Mouse (Mus musculus) kidney, postnatal 0 days (tissue): Measurements from ENCODE around the gene Gprc5b. TPM values are rescaled to one million over a fixed set of nuclear protein-coding genes. Genes with fewer than 3 reads are reported as not detected.

Source experiments
- ATAC-seq: fragments of 200-750 bp; cut with Nextera tagmentation; replicated peaks from 2 replicates; pipeline ENCODE4 v1.8.0; 2017; ENCODE audit warnings: low read depth, moderate number of reproducible peaks, moderate TSS enrichment, moderate library complexity; ENCODE audit not compliant: low FRiP score
- DNase-seq: peaks from one replicate; pipeline ENCODE4 v3.0.0-alpha.2; 2016; ENCODE audit warnings: low spot score
- H3K27ac ChIP-seq: fragments of 300-500 bp; sonication (generic); 2 replicates; pipeline ENCODE4 v1.5.1; 2014; ENCODE audit warnings: mild to moderate bottlenecking
- H3K27me3 ChIP-seq: fragments of 300-500 bp; sonication (generic); 2 replicates; pipeline ENCODE4 v1.6.1; 2014; ENCODE audit warnings: low read length, mixed read lengths; ENCODE audit not compliant: insufficient read depth
- H3K36me3 ChIP-seq: fragments of 300-500 bp; sonication (generic); 2 replicates; pipeline ENCODE4 v1.6.1; 2014; ENCODE audit warnings: low read length, mixed read lengths; ENCODE audit not compliant: insufficient read depth
- H3K4me1 ChIP-seq: fragments of 300-500 bp; sonication (generic); replicated peaks from 2 replicates; pipeline ENCODE4 v1.6.1; 2014; ENCODE audit warnings: antibody characterized with exemption, low read length, mixed read lengths; ENCODE audit not compliant: insufficient read depth
- H3K4me2 ChIP-seq: fragments of 300-500 bp; sonication (generic); 2 replicates; pipeline ENCODE4 v1.6.1; 2014; ENCODE audit warnings: mild to moderate bottlenecking, low read length, moderate library complexity, mixed read lengths
- H3K4me3 ChIP-seq: fragments of 300-500 bp; sonication (generic); replicated peaks from 2 replicates; pipeline ENCODE4 v1.5.1; 2014; ENCODE audit warnings: low read depth, low read length
- H3K9ac ChIP-seq: fragments of 300-500 bp; sonication (generic); 2 replicates; pipeline ENCODE4 v1.6.1; 2014; ENCODE audit warnings: low read depth, low read length
- H3K9me3 ChIP-seq: fragments of 300-500 bp; sonication (generic); replicated peaks from 2 replicates; pipeline ENCODE4 v1.6.1; 2016; ENCODE audit warnings: low read length, inconsistent platforms, mixed read lengths
- CTCF ChIP-seq: IDR thresholded peaks from 2 replicates; pipeline ENCODE4 v1.5.1; 2016; ENCODE audit warnings: antibody characterized with exemption, low read depth, mild to moderate bottlenecking, moderate library complexity
- WGBS: fragments of 180-500 bp; shearing (Covaris S2); extraction: QIAGEN DNeasy Blood & Tissue Kit; methylation state at CpG from one replicate; pipeline ENCODE4 v1.1.7; 2014; 5-methylcytosine and 5-hydroxymethylcytosine counted together
- polyA plus RNA-seq: library from polyadenylated mRNA; unstranded; fragments of >200 nt; fragmentation: Nextera tagmentation; extraction: Ambion mirVana; gene quantifications from 2 replicates; pipeline ENCODE4 v1.2.1, GENCODE M21; 2015

Gprc5b gene
- polyA plus RNA-seq, 1 experiment from 2014 or later, result 4.5 TPM

DNA sequence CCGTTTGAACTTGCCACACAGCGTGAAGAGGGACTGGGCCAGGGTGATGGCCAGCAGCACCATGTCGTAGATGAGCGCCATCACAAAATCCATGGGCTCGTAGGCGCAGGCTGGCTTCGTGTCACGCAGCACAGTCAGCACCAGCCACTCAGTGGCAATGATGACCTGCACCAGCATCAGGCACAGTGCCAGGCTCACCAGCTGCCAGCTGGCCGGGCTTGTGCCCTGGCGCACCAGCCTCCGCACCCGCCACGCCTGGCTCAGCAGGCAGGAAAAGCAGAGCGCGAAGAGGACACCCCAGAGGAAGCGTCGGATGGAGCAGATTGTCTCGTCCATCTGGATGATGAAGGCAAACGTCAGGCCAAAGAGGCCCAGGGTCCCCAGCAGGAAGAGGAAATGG, 11.1 kb downstream of the Gprc5b start:
- Histone ChIP-seq H3K4me2 (no peak overlapping the region), H3K9ac (no peak overlapping the region), H3K4me3 (no peak overlapping the region), H3K36me3 (0 out of 2 replicates have a peak, but pooled peaks cover 6% of the 10 kb centered on the region), H3K4me1 (no peaks in the 10 kb centered on the region), H3K27me3 (no peaks in the 10 kb centered on the region), H3K27ac (no peak overlapping the region), H3K9me3 (no peaks in the 10 kb centered on the region)
- 81% methylated on average over 19 of the region's 19 CpGs for WGBS
- ATAC-seq, result no peak
- DNase-seq, result no peak
- no peak for TF ChIP-seq CTCF

DNA sequence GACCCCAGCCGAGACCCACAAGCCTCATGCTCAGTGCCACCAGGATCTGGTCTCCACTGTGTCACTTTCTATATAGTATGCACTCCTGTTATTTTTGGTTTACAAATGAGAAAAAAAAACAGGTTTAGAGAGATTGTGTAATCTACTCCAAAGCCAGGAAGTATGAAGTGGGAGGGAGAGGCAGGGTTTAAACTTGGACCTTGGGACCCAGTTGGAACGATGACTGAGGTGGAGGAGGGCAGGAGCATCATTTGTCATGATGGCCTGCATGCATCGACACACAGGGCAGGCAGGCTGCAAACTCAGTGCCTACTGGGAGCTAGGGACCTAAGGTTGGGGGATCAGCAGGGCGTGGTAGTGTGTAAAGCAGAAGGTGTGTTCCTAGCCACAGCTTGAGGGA, 12.4 kb downstream of the Gprc5b start:
- Histone ChIP-seq H3K27me3 (no peaks in the 10 kb centered on the region), H3K36me3 (0 out of 2 replicates have a peak, but pooled peaks cover 6% of the 10 kb centered on the region), H3K9me3 (no peaks in the 10 kb centered on the region), H3K4me3 (no peak overlapping the region), H3K4me1 (no peaks in the 10 kb centered on the region), H3K27ac (no peak overlapping the region), H3K4me2 (no peak overlapping the region), H3K9ac (no peak overlapping the region)
- TF ChIP-seq CTCF, result no peak
- WGBS, result 65% methylated on average over 4 of the region's 4 CpGs
- ATAC-seq (no peak), DNase-seq (no peak)

DNA sequence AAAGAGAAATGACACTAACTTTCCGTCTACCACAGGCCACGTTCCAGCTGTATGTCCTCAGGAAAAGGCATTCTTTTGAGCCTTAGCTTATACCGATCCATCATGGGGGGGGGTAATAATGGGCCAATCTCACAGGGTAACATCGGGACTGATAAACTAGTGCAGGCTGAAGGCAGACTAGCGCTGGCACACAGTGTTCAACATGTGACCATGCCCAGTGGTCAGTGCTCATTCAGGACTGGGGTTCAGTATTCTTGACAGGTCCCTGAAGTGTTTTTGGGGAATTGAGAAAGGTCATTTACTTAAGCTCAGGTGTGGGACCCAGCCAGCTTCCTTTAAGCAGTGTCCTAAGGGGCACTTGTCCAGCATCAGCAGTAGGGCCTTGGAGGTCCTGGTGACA, 13.2 kb downstream of the Gprc5b start:
- DNase-seq (no peak), ATAC-seq (no peak; the same call in 1 of the 2 replicates)
- Histone ChIP-seq H3K36me3 (0 out of 2 replicates have a peak, but pooled peaks cover 6% of the 10 kb centered on the region), H3K27ac (no peak overlapping the region), H3K9me3 (no peaks in the 10 kb centered on the region), H3K9ac (no peak overlapping the region), H3K4me3 (no peak overlapping the region), H3K27me3 (no peaks in the 10 kb centered on the region), H3K4me2 (no peak overlapping the region), H3K4me1 (no peaks in the 10 kb centered on the region)
- TF ChIP-seq CTCF, result no peak
- 84% methylated on average over 5 of the region's 5 CpGs for WGBS

DNA sequence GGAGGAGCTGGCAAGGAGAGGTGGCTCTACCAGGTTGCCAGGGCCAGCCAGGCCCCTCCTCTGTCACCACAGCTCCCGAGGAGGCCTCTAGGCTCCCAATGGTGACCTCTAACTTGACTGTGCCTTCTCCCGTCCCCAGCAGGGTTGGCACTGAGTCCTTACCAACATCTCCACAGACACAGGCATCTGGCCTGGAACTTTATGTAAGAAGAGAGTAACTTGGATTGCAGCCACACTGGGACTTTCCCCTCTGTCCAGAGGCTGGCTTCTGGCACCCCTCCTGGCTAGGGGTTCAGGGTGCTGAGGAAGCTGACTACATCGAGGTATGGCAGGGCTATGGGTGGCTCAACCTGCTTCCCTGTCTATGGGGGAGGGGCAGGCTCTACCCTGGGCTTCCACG, 13.7 kb downstream of the Gprc5b start:
- ATAC-seq, result no peak
- no peak overlapping the region for H3K4me3 ChIP-seq
- no peak overlapping the region for H3K9ac ChIP-seq
- no peak for TF ChIP-seq CTCF
- no peak for DNase-seq
- 76% methylated on average over 3 of the region's 4 CpGs for WGBS
- H3K4me2 ChIP-seq, result no peak overlapping the region
- H3K27me3 ChIP-seq, result no peaks in the 10 kb centered on the region
- 0 out of 2 replicates have a peak, but pooled peaks cover 6% of the 10 kb centered on the region for H3K36me3 ChIP-seq
- H3K9me3 ChIP-seq, result no peaks in the 10 kb centered on the region
- H3K4me1 ChIP-seq, result no peaks in the 10 kb centered on the region
- H3K27ac ChIP-seq, result no peak overlapping the region

DNA sequence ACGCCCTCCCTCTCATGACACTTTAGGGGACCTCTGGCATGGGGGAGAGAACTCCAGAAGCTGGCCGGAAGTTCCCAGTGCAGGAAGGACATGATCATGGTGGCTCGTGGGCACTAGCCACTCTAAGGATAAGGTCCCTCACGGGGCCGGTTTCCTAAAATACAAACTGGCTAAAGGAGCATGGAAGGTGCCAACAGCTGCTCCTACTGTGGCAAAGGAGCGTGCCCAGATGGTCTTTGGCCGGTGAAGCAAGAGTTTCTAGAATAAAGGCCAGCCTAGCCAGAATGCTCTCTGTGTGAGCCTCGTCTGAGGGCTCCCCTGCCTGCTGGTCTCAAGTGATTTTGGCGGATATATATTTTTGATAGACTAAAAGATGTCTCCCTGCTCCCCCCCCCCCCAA, 15.3 kb downstream of the Gprc5b start:
- H3K4me1 ChIP-seq, result no peaks in the 10 kb centered on the region
- H3K36me3 ChIP-seq, result 0 out of 2 replicates have a peak, but pooled peaks cover 6% of the 10 kb centered on the region
- TF ChIP-seq CTCF, result no peak
- H3K4me3 ChIP-seq, result no peak overlapping the region
- no peaks in the 10 kb centered on the region for H3K27me3 ChIP-seq
- no peak overlapping the region for H3K4me2 ChIP-seq
- ATAC-seq (no peak), DNase-seq (no peak)
- H3K9me3 ChIP-seq, result no peaks in the 10 kb centered on the region
- H3K9ac ChIP-seq, result no peak overlapping the region
- no peak overlapping the region for H3K27ac ChIP-seq
- WGBS, result 91% methylated on average over 9 of the region's 9 CpGs

DNA sequence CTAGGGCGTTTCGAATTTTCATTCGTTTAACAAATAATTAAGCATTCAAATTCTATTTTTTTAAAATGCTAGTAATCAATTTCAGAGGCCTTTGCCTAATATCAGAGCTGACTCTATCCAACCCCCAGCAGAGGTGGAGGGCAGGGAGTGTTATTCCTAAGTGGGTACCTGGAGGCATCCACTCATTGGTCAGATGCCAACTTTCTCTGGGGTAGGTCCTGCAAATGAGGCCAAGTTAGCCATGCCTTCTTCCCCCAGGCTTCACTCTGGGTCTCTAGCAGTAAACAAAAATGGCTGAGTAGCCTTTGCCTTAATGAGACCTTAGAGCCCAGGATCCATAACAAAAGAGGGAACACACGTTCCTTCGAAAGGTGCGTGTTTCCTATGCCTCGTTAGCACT, 15.9 kb downstream of the Gprc5b start:
- 88% methylated on average over 7 of the region's 7 CpGs for WGBS
- H3K27ac ChIP-seq, result no peak overlapping the region
- H3K36me3 ChIP-seq, result 0 out of 2 replicates have a peak, but pooled peaks cover 6% of the 10 kb centered on the region
- H3K4me2 ChIP-seq, result no peak overlapping the region
- H3K9ac ChIP-seq, result no peak overlapping the region
- H3K27me3 ChIP-seq, result no peaks in the 10 kb centered on the region
- no peak overlapping the region for H3K4me3 ChIP-seq
- ATAC-seq, result no peak
- no peaks in the 10 kb centered on the region for H3K4me1 ChIP-seq
- no peak for DNase-seq
- TF ChIP-seq CTCF, result no peak
- no peaks in the 10 kb centered on the region for H3K9me3 ChIP-seq

DNA sequence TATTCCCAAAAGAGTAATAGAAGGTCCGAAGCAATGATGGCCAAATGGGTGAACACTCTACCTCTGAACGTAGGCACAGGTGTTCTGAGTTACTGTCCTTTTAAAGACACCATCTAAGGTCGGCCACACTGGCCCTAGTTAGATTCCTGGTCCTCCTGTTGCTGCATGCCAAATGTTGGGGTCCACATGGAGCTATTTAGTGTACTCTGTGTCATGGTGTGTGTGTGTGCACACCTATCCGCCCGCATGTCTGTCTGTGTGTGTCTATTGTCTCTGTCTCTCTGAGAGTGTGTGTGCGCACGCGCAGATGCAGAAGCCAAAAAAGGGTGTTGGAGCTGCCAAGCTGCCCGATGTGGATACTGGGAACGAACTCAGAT, 17.9 kb downstream of the Gprc5b start:
- Histone ChIP-seq H3K4me3 (no peak overlapping the region), H3K4me2 (no peak overlapping the region), H3K4me1 (no peaks in the 10 kb centered on the region), H3K9ac (no peak overlapping the region), H3K27ac (no peak overlapping the region), H3K36me3 (0 out of 2 replicates have a peak, but pooled peaks cover 6% of the 10 kb centered on the region), H3K9me3 (no peaks in the 10 kb centered on the region), H3K27me3 (no peaks in the 10 kb centered on the region)
- 76% methylated on average over 10 of the region's 10 CpGs for WGBS
- ATAC-seq, result no peak
- TF ChIP-seq CTCF, result no peak
- no peak for DNase-seq
